Mouse (Mus musculus): ENCODE data around the gene Lclat1.

Lclat1 gene

GRCm38 (mm10) chr17:73203642-73204332, 96.0 kb downstream of the Lclat1 start:
- no peak for DNase-seq

GRCm38 (mm10) chr17:73210960-73211531, 103.3 kb downstream of the Lclat1 start:
- DNase-seq = no peak

GRCm38 (mm10) chr17:73212754-73213153, 105.0 kb downstream of the Lclat1 start:
- DNase-seq = no peak

GRCm38 (mm10) chr17:73213187-73213586, 105.4 kb downstream of the Lclat1 start:
- DNase-seq = no peak

GRCm38 (mm10) chr17:73213677-73214076, 105.9 kb downstream of the Lclat1 start:
- DNase-seq = no peak

GRCm38 (mm10) chr17:73217274-73217673, 109.5 kb downstream of the Lclat1 start:
- DNase-seq = no peak

GRCm38 (mm10) chr17:73220746-73221145, 113.0 kb downstream of the Lclat1 start:
- DNase-seq = no peak

- peak; percentile 19 to 56 for DNase-seq
Observed at GRCm38 (mm10) chr17:73222077-73222476, 114.3 kb downstream of the Lclat1 start.

GRCm38 (mm10) chr17:73225442-73225841, 117.7 kb downstream of the Lclat1 start:
- no peak for DNase-seq

- no peak for DNase-seq
Observed at GRCm38 (mm10) chr17:73225996-73226395, 118.2 kb downstream of the Lclat1 start.

- no peak for DNase-seq
Observed at GRCm38 (mm10) chr17:73226595-73226994, 118.8 kb downstream of the Lclat1 start.

GRCm38 (mm10) chr17:73227361-73227760, 119.6 kb downstream of the Lclat1 start:
- DNase-seq = no peak

GRCm38 (mm10) chr17:73229445-73230155, 121.8 kb downstream of the Lclat1 start:
- no peak for DNase-seq

- DNase-seq = peak; percentile 69 to 73
Observed at GRCm38 (mm10) chr17:73230340-73230989, 122.7 kb downstream of the Lclat1 start.

GRCm38 (mm10) chr17:73231337-73231736, 123.6 kb downstream of the Lclat1 start:
- DNase-seq = no peak

- no peak for DNase-seq
Observed at GRCm38 (mm10) chr17:73232593-73232992, 124.8 kb downstream of the Lclat1 start.

GRCm38 (mm10) chr17:73233975-73234374, 126.2 kb downstream of the Lclat1 start:
- DNase-seq = no peak

GRCm38 (mm10) chr17:73237178-73237853, 129.5 kb downstream of the Lclat1 start:
- DNase-seq = peak; percentile 77 to 85

- no peak for DNase-seq
Observed at GRCm38 (mm10) chr17:73238501-73238900, 130.7 kb downstream of the Lclat1 start.

- DNase-seq = no peak
Observed at GRCm38 (mm10) chr17:73241085-73241848, 133.5 kb downstream of the Lclat1 start.

- DNase-seq = no peak
Observed at GRCm38 (mm10) chr17:73243676-73244075, 135.9 kb downstream of the Lclat1 start.

GRCm38 (mm10) chr17:73244596-73244995, 136.8 kb downstream of the Lclat1 start:
- DNase-seq = no peak
